Mouse (Mus musculus) MEL (cell line): ENCODE data around the gene B3gnt6. TPM values are rescaled to one million over a fixed set of nuclear protein-coding genes. Genes with fewer than 3 reads are reported as not detected.

Experiments used
- DNase-seq: peaks from one replicate; pipeline ENCODE4 v3.0.0; 2011; ENCODE audit warnings: low read depth, low spot score
- H3K27ac ChIP-seq: 2 replicates; pipeline ENCODE4 v1.5.1; 2012; ENCODE audit warnings: low read depth, mild to moderate bottlenecking, control low read depth, low read length, moderate library complexity; ENCODE audit not compliant: control insufficient read depth
- H3K27me3 ChIP-seq, 2 experiments: fragments of 150-350 bp in 1 of 2; sonication (generic) in 1 of 2; 2 replicates each; pipeline ENCODE4 v1.6.1; 2012; ENCODE audit warnings: low read length in 2 of 2, mild to moderate bottlenecking in 2 of 2, improper control_type of control experiment in 1 of 2, moderate library complexity in 1 of 2; ENCODE audit not compliant: insufficient read depth in 2 of 2, control insufficient read depth in 1 of 2
- H3K36me3 ChIP-seq, 2 experiments: 2 replicates each; pipeline ENCODE4 v1.6.1; 2012 to 2014; ENCODE audit warnings: low read length in 2 of 2, improper control_type of control experiment in 1 of 2, inconsistent platforms in 1 of 2, mild to moderate bottlenecking in 1 of 2; ENCODE audit not compliant: insufficient read depth in 2 of 2, control insufficient read depth in 1 of 2
- H3K4me1 ChIP-seq, 2 experiments: fragments of 150-350 bp in 1 of 2; sonication (generic) in 1 of 2; 2 replicates each; pipeline ENCODE4 v1.6.1; 2012; ENCODE audit warnings: low read length in 2 of 2, improper control_type of control experiment in 1 of 2, mild to moderate bottlenecking in 1 of 2; ENCODE audit not compliant: insufficient read depth in 2 of 2, control insufficient read depth in 1 of 2
- H3K4me3 ChIP-seq, 2 experiments: fragments of 150-350 bp in 1 of 2; sonication (generic) in 1 of 2; 2 replicates each; pipeline ENCODE4 v1.5.1; 2012; ENCODE audit warnings: low read depth in 2 of 2, low read length in 2 of 2, mild to moderate bottlenecking in 2 of 2, moderate library complexity in 2 of 2, control low read depth in 1 of 2, improper control_type of control experiment in 1 of 2; ENCODE audit not compliant: control insufficient read depth in 1 of 2, insufficient read depth in 1 of 2
- H3K79me2 ChIP-seq: 2 replicates; pipeline ENCODE4 v1.6.1; 2012; ENCODE audit warnings: mild to moderate bottlenecking, low read length, moderate library complexity; ENCODE audit not compliant: control insufficient read depth, poor library complexity, insufficient read depth
- H3K9ac ChIP-seq: 2 replicates; pipeline ENCODE4 v1.6.1; 2012; ENCODE audit warnings: low read depth, mild to moderate bottlenecking, control low read depth, low read length, moderate library complexity; ENCODE audit not compliant: control insufficient read depth, poor library complexity, severe bottlenecking
- H3K9me3 ChIP-seq: fragments of 150-350 bp; sonication (generic); replicated peaks from 2 replicates; pipeline ENCODE4 v1.6.1; 2012; ENCODE audit warnings: mild to moderate bottlenecking, low read length, improper control_type of control experiment, moderate library complexity; ENCODE audit not compliant: insufficient read depth
- CHD2 ChIP-seq: IDR thresholded peaks from 2 replicates; pipeline ENCODE4 v1.6.1; 2011; ENCODE audit warnings: low read length, improper control_type of control experiment
- CTCF ChIP-seq, 3 experiments: IDR thresholded peaks in 2 of 3; conservative IDR thresholded peaks in 1 of 3; 2 replicates each; pipeline ENCODE4 v1.5.1; 2011 to 2012; ENCODE audit warnings: low read length in 3 of 3, low read depth in 2 of 3, mild to moderate bottlenecking in 2 of 3, improper control_type of control experiment in 1 of 3, inconsistent platforms in 1 of 3, mixed read lengths in 1 of 3, moderate library complexity in 1 of 3; ENCODE audit not compliant: control insufficient read depth in 1 of 3, insufficient read depth in 1 of 3, poor library complexity in 1 of 3, severe bottlenecking in 1 of 3
- GATA1 ChIP-seq: IDR thresholded peaks from 2 replicates; pipeline ENCODE4 v1.6.1; 2011; ENCODE audit warnings: low read depth, low read length, improper control_type of control experiment
- HCFC1 ChIP-seq: IDR thresholded peaks from 2 replicates; pipeline ENCODE4 v1.6.1; 2012; ENCODE audit warnings: low read depth, mild to moderate bottlenecking, inconsistent platforms, low read length, improper control_type of control experiment, moderate library complexity
- JUND ChIP-seq: IDR thresholded peaks from 2 replicates; pipeline ENCODE4 v1.6.1; 2011; ENCODE audit warnings: low read depth, mild to moderate bottlenecking, improper control_type of control experiment, low read length
- KAT2A ChIP-seq: conservative IDR thresholded peaks from 2 replicates; pipeline ENCODE4 v1.6.1; 2012; ENCODE audit warnings: low read depth, low read length, improper control_type of control experiment, inconsistent platforms
- POLR2A ChIP-seq, 2 experiments: IDR thresholded peaks; 2 replicates each; pipeline ENCODE4 v1.6.1; 2011 to 2012; ENCODE audit warnings: low read length in 2 of 2, mild to moderate bottlenecking in 2 of 2, control low read depth in 1 of 2, improper control_type of control experiment in 1 of 2, low read depth in 1 of 2, moderate library complexity in 1 of 2; ENCODE audit not compliant: control insufficient read depth in 1 of 2, insufficient read depth in 1 of 2, poor library complexity in 1 of 2
- POLR2AphosphoS2 ChIP-seq: IDR thresholded peaks from 2 replicates; pipeline ENCODE4 v1.6.1; 2011; ENCODE audit warnings: low read length, improper control_type of control experiment
- RAD21 ChIP-seq: IDR thresholded peaks from 2 replicates; pipeline ENCODE4 v1.6.1; 2011; ENCODE audit warnings: mild to moderate bottlenecking, low read depth, low read length, improper control_type of control experiment
- SMC3 ChIP-seq: IDR thresholded peaks from 2 replicates; pipeline ENCODE4 v1.6.1; 2011; ENCODE audit warnings: low read depth, low read length, improper control_type of control experiment
- TAL1 ChIP-seq: IDR thresholded peaks from 2 replicates; pipeline ENCODE4 v1.6.1; 2012; ENCODE audit warnings: mild to moderate bottlenecking, inconsistent platforms, low read length, moderate library complexity, mixed read lengths
- TBP ChIP-seq: IDR thresholded peaks from 2 replicates; pipeline ENCODE4 v1.8.0; 2011; ENCODE audit warnings: low read depth, low read length, improper control_type of control experiment
- ZC3H11A ChIP-seq: IDR thresholded peaks from 2 replicates; pipeline ENCODE4 v1.6.1; 2012; ENCODE audit warnings: low read depth, mild to moderate bottlenecking, inconsistent platforms, low read length, improper control_type of control experiment
- ZKSCAN1 ChIP-seq: IDR thresholded peaks from 2 replicates; pipeline ENCODE4 v1.6.1; 2012; ENCODE audit warnings: low read depth, mild to moderate bottlenecking, inconsistent platforms, low read length, improper control_type of control experiment, moderate library complexity
- ZMIZ1 ChIP-seq: IDR thresholded peaks from 2 replicates; pipeline ENCODE4 v1.6.1; 2012; ENCODE audit warnings: low read depth, mild to moderate bottlenecking, inconsistent platforms, low read length, improper control_type of control experiment, moderate library complexity
- polyA plus RNA-seq, 2 experiments: library from polyadenylated mRNA; stranded (reverse) in 1 of 2; unstranded in 1 of 2; fragments of >175 nt in 1 of 2; fragments of >200 nt in 1 of 2; gene quantifications; 2 replicates each; pipeline versions ENCODE4 v1.2.1 to v1.2.4; 2012; ENCODE audit warnings: low replicate concordance in 2 of 2, low read depth in 1 of 2; ENCODE audit not compliant: insufficient read length in 2 of 2, insufficient read depth in 1 of 2, missing spikeins in 1 of 2
- total RNA-seq: library from RNA; depleted of rRNA; stranded (reverse); fragments of 300-350 nt; gene quantifications from 2 replicates; pipeline ENCODE4 v1.2.3, GENCODE M21; 2012

Gene B3gnt6
- total and polyA plus RNA-seq, 3 experiments, result 0.08 to 0.12 TPM; not detected in 1

DNA sequence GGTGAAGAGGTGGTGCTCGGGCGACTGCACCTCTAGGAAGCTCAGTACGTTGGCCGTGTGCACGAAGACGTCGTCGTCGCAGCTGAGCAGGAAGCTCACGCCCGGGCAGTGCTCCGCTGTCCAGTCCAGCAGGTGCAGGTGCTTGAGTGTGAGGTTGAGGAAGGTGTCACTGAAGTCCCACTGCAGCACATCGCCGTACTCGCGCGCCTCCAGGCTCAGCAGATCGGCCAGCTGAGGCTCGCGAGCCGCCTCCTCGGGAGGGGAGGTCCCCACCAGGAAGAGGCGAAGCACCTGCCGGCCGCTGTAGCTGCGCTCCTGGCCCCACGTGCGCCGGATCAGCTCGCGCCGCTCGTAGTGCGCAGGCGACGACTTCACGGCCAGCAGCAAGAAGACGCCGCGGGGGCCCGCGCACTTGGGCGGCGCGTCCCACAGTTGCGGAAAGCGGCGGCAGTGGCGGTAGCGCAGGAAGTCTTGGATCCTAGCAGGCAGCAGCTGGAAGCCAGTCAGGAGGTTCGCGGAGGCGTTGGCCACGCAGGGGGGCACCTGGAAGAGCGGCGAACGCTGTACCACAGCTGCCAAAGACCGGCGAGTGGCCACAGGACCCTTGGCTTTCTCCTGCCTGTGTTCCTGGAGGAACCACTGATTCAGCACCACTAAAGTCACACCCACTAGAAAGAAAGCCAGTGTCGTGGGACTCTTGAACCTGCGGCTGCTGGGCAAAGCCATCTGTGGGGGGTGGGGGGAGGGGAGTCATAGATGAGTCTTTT lies 5.1 kb downstream of the B3gnt6 start:
- Histone ChIP-seq H3K79me2 (no peaks in the 10 kb centered on the region), H3K4me1 (peaks cover 0 to 7% of the 10 kb centered on the region in 2 experiments; a peak in 2 of 4 replicates), H3K36me3 (peaks cover 0 to 2% of the 10 kb centered on the region in 2 experiments; a peak in 1 of 4 replicates), H3K9me3 (no peaks in the 10 kb centered on the region), H3K9ac (no peak overlapping the region), H3K27me3 (peaks cover 0 to 1% of the 10 kb centered on the region in 2 experiments; a peak in 1 of 4 replicates), H3K27ac (no peak overlapping the region), H3K4me3 (no peak overlapping the region)
- no peak for DNase-seq
- TF ChIP-seq TAL1 (no peak), CTCF (IDR thresholded peaks at IDR 0.05 in 2 of 3, conservative IDR thresholded peaks at IDR 0.05 in 1 of 3; ENCODE audit: control insufficient read depth in 1 of 3, insufficient read depth in 1 of 3, low read depth in 2 of 3, low read length in 3 of 3, poor library complexity in 1 of 3, severe bottlenecking in 1 of 3) (no peak), ZKSCAN1 (no peak)

DNA sequence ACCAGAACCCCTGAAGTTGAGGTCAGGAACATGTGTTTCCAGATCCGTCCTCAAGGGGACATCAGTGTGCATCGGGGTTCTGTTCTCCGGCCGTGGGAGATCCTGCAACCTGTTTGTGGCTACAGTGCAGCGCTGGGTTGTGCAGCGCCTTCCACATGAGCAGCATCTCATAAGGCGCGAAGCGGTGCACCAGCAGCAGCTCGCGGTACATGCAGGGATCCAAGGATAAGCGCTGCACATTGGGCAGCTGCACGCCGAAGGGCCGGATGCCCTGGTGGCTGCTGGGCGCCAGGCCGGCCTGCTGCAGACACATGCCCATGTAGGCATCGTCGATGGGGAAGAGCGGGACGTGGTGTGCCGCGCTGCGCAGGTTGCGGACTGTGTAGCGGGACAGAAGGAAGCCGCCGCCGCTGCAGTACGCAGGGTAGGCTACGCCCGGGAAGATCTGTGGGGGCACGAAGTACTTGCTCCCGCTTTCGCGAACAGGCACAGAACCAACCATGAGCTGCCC lies 5.7 kb downstream of the B3gnt6 start:
- Histone ChIP-seq H3K36me3 (peaks cover 0 to 2% of the 10 kb centered on the region in 2 experiments; a peak in 1 of 4 replicates), H3K27ac (no peak overlapping the region), H3K9ac (no peak overlapping the region), H3K79me2 (no peaks in the 10 kb centered on the region), H3K4me3 (no peak overlapping the region), H3K27me3 (peaks cover 0 to 1% of the 10 kb centered on the region in 2 experiments; a peak in 1 of 4 replicates), H3K9me3 (no peaks in the 10 kb centered on the region), H3K4me1 (peaks cover 0 to 6% of the 10 kb centered on the region in 2 experiments; a peak in 2 of 4 replicates)
- no peak for DNase-seq
- TF ChIP-seq TBP (no peak), HCFC1 (no peak), KAT2A (no peak), POLR2AphosphoS2 (no peak), SMC3 (no peak)

DNA sequence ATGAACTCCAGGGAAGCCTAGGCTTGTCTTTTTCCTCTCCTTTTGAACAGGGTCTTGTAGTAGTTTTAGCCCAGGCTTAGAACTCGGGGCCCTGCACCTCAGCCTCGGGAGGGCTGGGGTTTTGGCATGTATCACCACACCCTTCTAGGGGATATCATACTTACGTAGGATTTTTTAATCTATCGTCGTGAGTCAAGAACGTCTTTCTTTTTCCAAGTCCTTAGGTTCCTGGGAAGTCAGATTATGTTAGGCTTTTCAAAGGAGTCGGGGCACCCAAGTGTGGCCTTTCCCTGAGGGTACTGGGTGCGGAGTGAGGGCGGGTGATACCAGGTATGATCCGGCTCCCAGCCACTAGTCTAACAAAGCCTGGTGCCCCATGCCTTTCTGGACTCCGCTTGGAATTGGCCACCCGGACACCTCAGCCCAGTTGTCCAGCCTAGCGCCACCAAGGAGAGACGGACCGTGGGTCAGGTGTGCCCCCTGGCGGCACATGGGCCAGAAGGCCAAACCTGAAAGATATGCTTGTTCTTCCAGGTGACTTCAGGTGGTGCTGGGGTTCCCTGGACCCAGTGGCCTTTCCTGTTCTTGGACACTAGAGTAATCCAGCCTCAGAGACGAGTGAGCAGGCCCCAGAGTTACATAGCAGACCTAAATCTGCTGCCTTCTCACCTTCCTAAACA lies 7.6 kb downstream of the B3gnt6 start:
- Histone ChIP-seq H3K27ac (no peak overlapping the region), H3K36me3 (peaks cover 0 to 2% of the 10 kb centered on the region in 2 experiments; a peak in 1 of 4 replicates), H3K27me3 (no peaks in the 10 kb centered on the region), H3K79me2 (no peaks in the 10 kb centered on the region), H3K9ac (no peak overlapping the region), H3K4me3 (no peak overlapping the region), H3K9me3 (no peaks in the 10 kb centered on the region), H3K4me1 (peaks cover 0 to 2% of the 10 kb centered on the region in 2 experiments; a peak in 1 of 4 replicates)
- no peak for DNase-seq
- TF ChIP-seq ZC3H11A (no peak), SMC3 (peak; percentile 49), POLR2A (IDR thresholded peaks at IDR 0.05; ENCODE audit: control insufficient read depth in 1 of 2, insufficient read depth in 1 of 2, low read depth in 1 of 2, low read length in 2 of 2, poor library complexity in 1 of 2) (no peak), CHD2 (no peak), CTCF (IDR thresholded peaks at IDR 0.05 in 2 of 3, conservative IDR thresholded peaks at IDR 0.05 in 1 of 3; ENCODE audit: control insufficient read depth in 1 of 3, insufficient read depth in 1 of 3, low read depth in 2 of 3, low read length in 3 of 3, poor library complexity in 1 of 3, severe bottlenecking in 1 of 3) (peak; percentile 20 to 54 (median 53); a peak in 5 of 6 replicates), TAL1 (no peak), ZMIZ1 (no peak), RAD21 (peak; percentile 48), GATA1 (no peak), JUND (no peak)
